Mouse (Mus musculus): Measurements from ENCODE around the gene Ccdc70. TPM values are rescaled to one million over a fixed set of nuclear protein-coding genes. Genes with fewer than 3 reads are reported as not detected.

The Ccdc70 gene
- polyA plus RNA-seq, 1 experiment from 2014 or later: not detected

- H3K9me3 ChIP-seq: no peaks in the 10 kb centered on the region
- no peak overlapping the region for H3K9ac ChIP-seq
- no peak overlapping the region for H3K27ac ChIP-seq
- 31% methylated on average over 6 of the region's 6 CpGs for WGBS
- H3K36me3 ChIP-seq: no peaks in the 10 kb centered on the region
- H3K4me1 ChIP-seq (replicated peaks): no peaks in the 10 kb centered on the region
- no peak overlapping the region for H3K4me2 ChIP-seq (replicated peaks)
- no peak overlapping the region for H3K4me3 ChIP-seq (replicated peaks)
- ATAC-seq: no peak
- no peaks in the 10 kb centered on the region for H3K27me3 ChIP-seq (replicated peaks)
Observed at GRCm38 (mm10) chr8:21992184-21992583, 22.6 kb downstream of the Ccdc70 start.

- Histone ChIP-seq H3K4me3 (replicated peaks) (no peak overlapping the region), H3K9ac (no peak overlapping the region), H3K4me1 (replicated peaks) (no peaks in the 10 kb centered on the region), H3K36me3 (no peaks in the 10 kb centered on the region), H3K9me3 (no peaks in the 10 kb centered on the region), H3K27me3 (replicated peaks) (no peaks in the 10 kb centered on the region), H3K4me2 (replicated peaks) (no peak overlapping the region), H3K27ac (no peak overlapping the region)
- 46% methylated on average over 3 of the region's 3 CpGs for whole genome bisulfite sequencing
- no peak for ATAC-seq
Observed at GRCm38 (mm10) chr8:21995181-21995580, 25.6 kb downstream of the Ccdc70 start.

GRCm38 (mm10) chr8:22004750-22005522, 35.4 kb downstream of the Ccdc70 start:
- Histone ChIP-seq H3K4me1 (replicated peaks) (no peaks in the 10 kb centered on the region), H3K9me3 (no peaks in the 10 kb centered on the region), H3K36me3 (no peaks in the 10 kb centered on the region), H3K9ac (no peak overlapping the region), H3K4me2 (replicated peaks) (no peak overlapping the region), H3K27me3 (replicated peaks) (no peaks in the 10 kb centered on the region), H3K4me3 (replicated peaks) (no peak overlapping the region), H3K27ac (no peak overlapping the region)
- ATAC-seq: no peak
- 81% methylated on average over 14 of the region's 14 CpGs for WGBS

GRCm38 (mm10) chr8:22006423-22006822, 36.8 kb downstream of the Ccdc70 start:
- H3K36me3 ChIP-seq: no peaks in the 10 kb centered on the region
- H3K9me3 ChIP-seq: no peaks in the 10 kb centered on the region
- no peak overlapping the region for H3K9ac ChIP-seq
- no peaks in the 10 kb centered on the region for H3K27me3 ChIP-seq (replicated peaks)
- no peak overlapping the region for H3K4me3 ChIP-seq (replicated peaks)
- H3K27ac ChIP-seq: no peak overlapping the region
- no peak overlapping the region for H3K4me2 ChIP-seq (replicated peaks)
- WGBS: 76% methylated on average over 6 of the region's 6 CpGs
- H3K4me1 ChIP-seq (replicated peaks): no peaks in the 10 kb centered on the region
- no peak for ATAC-seq

- no peak overlapping the region for H3K27ac ChIP-seq
- 74% methylated on average over 3 of the region's 3 CpGs for WGBS
- H3K4me1 ChIP-seq (replicated peaks): no peaks in the 10 kb centered on the region
- H3K27me3 ChIP-seq (replicated peaks): no peaks in the 10 kb centered on the region
- H3K4me3 ChIP-seq (replicated peaks): no peak overlapping the region
- H3K36me3 ChIP-seq: no peaks in the 10 kb centered on the region
- ATAC-seq: no peak
- no peaks in the 10 kb centered on the region for H3K9me3 ChIP-seq
- H3K4me2 ChIP-seq (replicated peaks): no peak overlapping the region
- no peak overlapping the region for H3K9ac ChIP-seq
Observed at GRCm38 (mm10) chr8:22009403-22009802, 39.8 kb downstream of the Ccdc70 start.

- H3K4me3 ChIP-seq (replicated peaks): no peak overlapping the region
- no peak overlapping the region for H3K4me2 ChIP-seq (replicated peaks)
- 71% methylated on average over 24 of the region's 24 CpGs for WGBS
- H3K27me3 ChIP-seq (replicated peaks): no peaks in the 10 kb centered on the region
- H3K9ac ChIP-seq: no peak overlapping the region
- no peaks in the 10 kb centered on the region for H3K36me3 ChIP-seq
- H3K4me1 ChIP-seq (replicated peaks): no peaks in the 10 kb centered on the region
- no peak overlapping the region for H3K27ac ChIP-seq
- ATAC-seq: peak; percentile 68
- no peaks in the 10 kb centered on the region for H3K9me3 ChIP-seq
Observed at GRCm38 (mm10) chr8:22013034-22013707, 43.6 kb downstream of the Ccdc70 start.

- no peaks in the 10 kb centered on the region for H3K27me3 ChIP-seq (replicated peaks)
- ATAC-seq: no peak
- H3K36me3 ChIP-seq: no peaks in the 10 kb centered on the region
- no peak overlapping the region for H3K4me2 ChIP-seq (replicated peaks)
- WGBS: 77% methylated on average over 7 of the region's 7 CpGs
- H3K4me3 ChIP-seq (replicated peaks): no peak overlapping the region
- H3K27ac ChIP-seq: no peak overlapping the region
- H3K9me3 ChIP-seq: no peaks in the 10 kb centered on the region
- no peaks in the 10 kb centered on the region for H3K4me1 ChIP-seq (replicated peaks)
- H3K9ac ChIP-seq: no peak overlapping the region
Observed at GRCm38 (mm10) chr8:22017731-22018130, 48.2 kb downstream of the Ccdc70 start.

GRCm38 (mm10) chr8:22019498-22019897, 49.9 kb downstream of the Ccdc70 start:
- Histone ChIP-seq H3K36me3 (no peaks in the 10 kb centered on the region), H3K4me1 (replicated peaks) (no peaks in the 10 kb centered on the region), H3K9ac (no peak overlapping the region), H3K4me2 (replicated peaks) (no peak overlapping the region), H3K4me3 (replicated peaks) (no peak overlapping the region), H3K27me3 (replicated peaks) (no peaks in the 10 kb centered on the region), H3K9me3 (no peaks in the 10 kb centered on the region), H3K27ac (no peak overlapping the region)
- 0 out of 2 replicates have a peak, but pooled peaks have one; percentile 28 for ATAC-seq
- WGBS: 79% methylated on average over 5 of the region's 5 CpGs

GRCm38 (mm10) chr8:22022244-22022643, 52.7 kb downstream of the Ccdc70 start:
- WGBS: 58% methylated on average over 7 of the region's 7 CpGs
- no peak for ATAC-seq
- no peak overlapping the region for H3K4me2 ChIP-seq (replicated peaks)

More at GRCm38 (mm10) chr8:22022244-22022643, 52.7 kb downstream of the Ccdc70 start:
- H3K9ac ChIP-seq: no peak overlapping the region
- no peaks in the 10 kb centered on the region for H3K9me3 ChIP-seq
- no peak overlapping the region for H3K27ac ChIP-seq
- no peaks in the 10 kb centered on the region for H3K4me1 ChIP-seq (replicated peaks)
- H3K36me3 ChIP-seq: 0 out of 2 replicates have a peak, but pooled peaks cover under 1% of the 10 kb centered on the region
- H3K27me3 ChIP-seq (replicated peaks): no peaks in the 10 kb centered on the region
- H3K4me3 ChIP-seq (replicated peaks): no peak overlapping the region

Other genes starting within 250 kb of the Ccdc70 start
- 118 and 148 TPM in 2 replicates for gene Defa24, start 235.3 kb upstream of the Ccdc70 start, polyA plus RNA-seq (2015; fragmentation: Nextera tagmentation; extraction: Ambion mirVana)
- not detected in 2 replicates for gene Defb50, start 146.2 kb upstream of the Ccdc70 start, polyA plus RNA-seq (2015; fragmentation: Nextera tagmentation; extraction: Ambion mirVana)
- not detected in 2 replicates for gene Defb2, start 129.8 kb upstream of the Ccdc70 start, polyA plus RNA-seq (2015; fragmentation: Nextera tagmentation; extraction: Ambion mirVana)
- not detected in 2 replicates for gene Defb10, start 110.9 kb upstream of the Ccdc70 start, polyA plus RNA-seq (2015; fragmentation: Nextera tagmentation; extraction: Ambion mirVana)
- gene Defb9, start 84.4 kb upstream of the Ccdc70 start, polyA plus RNA-seq (2015; fragmentation: Nextera tagmentation; extraction: Ambion mirVana): not detected in 2 replicates
- not detected in 2 replicates for gene Defb11, start 63.4 kb upstream of the Ccdc70 start, polyA plus RNA-seq (2015; fragmentation: Nextera tagmentation; extraction: Ambion mirVana)
- not detected in 2 replicates for gene Defb15, start 37.1 kb upstream of the Ccdc70 start, polyA plus RNA-seq (2015; fragmentation: Nextera tagmentation; extraction: Ambion mirVana)
- not detected in 2 replicates for gene Defb35, start 31.4 kb upstream of the Ccdc70 start, polyA plus RNA-seq (2015; fragmentation: Nextera tagmentation; extraction: Ambion mirVana)
- not detected in 2 replicates for gene Defb13, start 23.0 kb upstream of the Ccdc70 start, polyA plus RNA-seq (2015; fragmentation: Nextera tagmentation; extraction: Ambion mirVana)
- gene Fam90a1a, start 11.1 kb upstream of the Ccdc70 start, polyA plus RNA-seq (2015; fragmentation: Nextera tagmentation; extraction: Ambion mirVana): not detected in 2 replicates
- gene Atp7b, start 90.5 kb downstream of the Ccdc70 start, polyA plus RNA-seq (2015; fragmentation: Nextera tagmentation; extraction: Ambion mirVana): 4.5 and 5.9 TPM in 2 replicates
- gene Alg11, start 90.9 kb downstream of the Ccdc70 start, polyA plus RNA-seq (2015; fragmentation: Nextera tagmentation; extraction: Ambion mirVana): 29.6 and 30.6 TPM in 2 replicates
- 0.26 and 0.32 TPM in 2 replicates for gene Nek5, start 155.3 kb downstream of the Ccdc70 start, polyA plus RNA-seq (2015; fragmentation: Nextera tagmentation; extraction: Ambion mirVana)
- 4.6 and 5.0 TPM in 2 replicates for gene Nek3, start 196.7 kb downstream of the Ccdc70 start, polyA plus RNA-seq (2015; fragmentation: Nextera tagmentation; extraction: Ambion mirVana)
- 34.0 and 40.7 TPM in 2 replicates for gene Ckap2, start 216.0 kb downstream of the Ccdc70 start, polyA plus RNA-seq (2015; fragmentation: Nextera tagmentation; extraction: Ambion mirVana)
- 34.6 and 37.1 TPM in 2 replicates for gene Vps36, start 223.0 kb downstream of the Ccdc70 start, polyA plus RNA-seq (2015; fragmentation: Nextera tagmentation; extraction: Ambion mirVana)

Measured in intestine, embryonic 15.5 days (tissue).